ENCODE assay signal across 17 mouse cellular contexts in genomic region chr10:25499323-25500071, GRCm38 (mm10). TPM values are rescaled to one million over a fixed set of nuclear protein-coding genes. Genes with fewer than 3 reads are reported as not detected.
A peak's percentile ranks its signal among the peaks of the same experiment; 100 is the strongest.
DNase-seq lines count a peak whose midpoint lies in the region; ATAC-seq lines count a peak whose summit lies in the region.
"Had no signal": no experiment of that assay in that cellular context is flagged by ENCODE, and none has a peak within 500 bp of the region (broad histone marks: within the 10 kb centered on the region; RNA-seq: fewer than 3 reads in every experiment).

No protein-coding gene starts in this region.

- no peaks in the 10 kb centered on the region for H3K27me3 ChIP-seq in hindbrain, embryonic 11.5 days (ENCODE audit: control insufficient read depth, insufficient read depth, low read length)
- H3K27me3 ChIP-seq in hindbrain, embryonic 10.5 days (ENCODE audit: insufficient read depth, poor library complexity, severe bottlenecking), result no peaks in the 10 kb centered on the region
- no peaks in the 10 kb centered on the region for H3K27me3 ChIP-seq in midbrain, embryonic 14.5 days (ENCODE audit: control insufficient read depth, insufficient read depth, low read length)
- H3K27me3 ChIP-seq in midbrain, embryonic 15.5 days (replicated peaks), result no peaks in the 10 kb centered on the region
- H3K27me3 ChIP-seq in hindbrain, embryonic 16.5 days (replicated peaks; ENCODE audit: control insufficient read depth, insufficient read depth, low read length), result no peaks in the 10 kb centered on the region
- H3K27me3 ChIP-seq: limb, embryonic 12.5 days; midbrain, embryonic 13.5 days; stomach, embryonic 15.5 days had no signal

- no peaks in the 10 kb centered on the region for H3K9me3 ChIP-seq in hindbrain, embryonic 11.5 days (ENCODE audit: control insufficient read depth, low read length)
- H3K9me3 ChIP-seq in hindbrain, embryonic 10.5 days, result no peaks in the 10 kb centered on the region
- no peaks in the 10 kb centered on the region for H3K9me3 ChIP-seq in midbrain, embryonic 14.5 days (ENCODE audit: control insufficient read depth, low read length)
- no peaks in the 10 kb centered on the region for H3K9me3 ChIP-seq in midbrain, embryonic 15.5 days
- no peaks in the 10 kb centered on the region for H3K9me3 ChIP-seq in hindbrain, embryonic 16.5 days (ENCODE audit: control insufficient read depth, low read length)
- H3K9me3 ChIP-seq: heart, embryonic 10.5 days; limb, embryonic 12.5 days; midbrain, embryonic 13.5 days; stomach, embryonic 15.5 days had no signal

- H3K9ac ChIP-seq in hindbrain, embryonic 11.5 days (ENCODE audit: low read depth, low read length), result no peak overlapping the region
- no peak overlapping the region for H3K9ac ChIP-seq in midbrain, embryonic 14.5 days (replicated peaks; ENCODE audit: low read length)
- no peak overlapping the region for H3K9ac ChIP-seq in midbrain, embryonic 15.5 days
- no peak overlapping the region; the same call in 1 of the 2 replicates for H3K9ac ChIP-seq in hindbrain, embryonic 16.5 days (ENCODE audit: low read depth, low read length)
- H3K9ac ChIP-seq: limb, embryonic 12.5 days; midbrain, embryonic 13.5 days; stomach, embryonic 15.5 days had no signal

- no peak overlapping the region for H3K27ac ChIP-seq in hindbrain, embryonic 11.5 days (ENCODE audit: low read depth, low read length)
- H3K27ac ChIP-seq in hindbrain, embryonic 10.5 days, result no peak overlapping the region
- H3K27ac ChIP-seq in midbrain, embryonic 14.5 days (replicated peaks; ENCODE audit: low read depth, low read length), result no peak overlapping the region
- no peak overlapping the region for H3K27ac ChIP-seq in midbrain, embryonic 15.5 days
- no peak overlapping the region for H3K27ac ChIP-seq in hindbrain, embryonic 16.5 days (ENCODE audit: low read depth, low read length)
- H3K27ac ChIP-seq: heart, embryonic 10.5 days; limb, embryonic 12.5 days; midbrain, embryonic 13.5 days; stomach, embryonic 15.5 days had no signal

- no peak overlapping the region for H3K4me3 ChIP-seq in hindbrain, embryonic 11.5 days (ENCODE audit: low read depth, low read length)
- no peak overlapping the region for H3K4me3 ChIP-seq in hindbrain, embryonic 10.5 days
- no peak overlapping the region for H3K4me3 ChIP-seq in midbrain, embryonic 14.5 days (replicated peaks; ENCODE audit: low read depth, low read length)
- no peak overlapping the region for H3K4me3 ChIP-seq in midbrain, embryonic 15.5 days
- no peak overlapping the region for H3K4me3 ChIP-seq in hindbrain, embryonic 16.5 days (ENCODE audit: low read length)
- H3K4me3 ChIP-seq: erythroblast, embryonic 14.5 days; heart, embryonic 10.5 days; limb, embryonic 12.5 days; midbrain, embryonic 13.5 days; stomach, embryonic 15.5 days had no signal

- 51% methylated on average over 10 of the region's 10 CpGs for WGBS in hindbrain, embryonic 11.5 days
- 65% methylated on average over 10 of the region's 10 CpGs for WGBS in hindbrain, embryonic 10.5 days
- 63% methylated on average over 10 of the region's 10 CpGs for WGBS in midbrain, embryonic 14.5 days
- 61% methylated on average over 10 of the region's 10 CpGs for WGBS in midbrain, embryonic 15.5 days
- 46% methylated on average over 10 of the region's 10 CpGs for WGBS in hindbrain, embryonic 16.5 days

- H3K36me3 ChIP-seq in hindbrain, embryonic 11.5 days (ENCODE audit: control insufficient read depth, insufficient read depth, low read length), result no peaks in the 10 kb centered on the region
- peaks cover 9% of the 10 kb centered on the region; the same call in 1 of the 2 replicates for H3K36me3 ChIP-seq in hindbrain, embryonic 10.5 days
- H3K36me3 ChIP-seq in midbrain, embryonic 14.5 days (ENCODE audit: control insufficient read depth, insufficient read depth, low read length), result no peaks in the 10 kb centered on the region
- no peaks in the 10 kb centered on the region for H3K36me3 ChIP-seq in midbrain, embryonic 15.5 days (replicated peaks)
- H3K36me3 ChIP-seq in hindbrain, embryonic 16.5 days (ENCODE audit: control insufficient read depth, insufficient read depth, low read length), result no peaks in the 10 kb centered on the region
- H3K36me3 ChIP-seq: midbrain, embryonic 13.5 days; stomach, embryonic 15.5 days had no signal

- H3K4me2 ChIP-seq in hindbrain, embryonic 11.5 days (replicated peaks; ENCODE audit: low read depth, low read length), result no peak overlapping the region
- no peak overlapping the region for H3K4me2 ChIP-seq in midbrain, embryonic 14.5 days (ENCODE audit: low read length)
- no peak overlapping the region for H3K4me2 ChIP-seq in midbrain, embryonic 15.5 days
- H3K4me2 ChIP-seq in hindbrain, embryonic 16.5 days (ENCODE audit: low read length), result no peak overlapping the region
- H3K4me2 ChIP-seq: limb, embryonic 12.5 days; midbrain, embryonic 13.5 days; stomach, embryonic 15.5 days had no signal

- H3K4me1 ChIP-seq in hindbrain, embryonic 11.5 days (replicated peaks; ENCODE audit: control insufficient read depth, insufficient read depth, low read length), result no peaks in the 10 kb centered on the region
- H3K4me1 ChIP-seq in hindbrain, embryonic 10.5 days (replicated peaks), result no peaks in the 10 kb centered on the region
- H3K4me1 ChIP-seq in midbrain, embryonic 14.5 days (ENCODE audit: control insufficient read depth, insufficient read depth, low read length), result no peaks in the 10 kb centered on the region
- H3K4me1 ChIP-seq in midbrain, embryonic 15.5 days, result no peaks in the 10 kb centered on the region
- no peaks in the 10 kb centered on the region for H3K4me1 ChIP-seq in hindbrain, embryonic 16.5 days (ENCODE audit: control insufficient read depth, insufficient read depth, low read depth, low read length)
- H3K4me1 ChIP-seq: limb, embryonic 12.5 days; midbrain, embryonic 13.5 days; stomach, embryonic 15.5 days had no signal

- peak; percentile 7 for DNase-seq in hindbrain, embryonic 11.5 days (ENCODE audit: low spot score)
- DNase-seq in hindbrain, embryonic 10.5 days (ENCODE audit: low spot score), result no peak
- DNase-seq in midbrain, embryonic 14.5 days, result peak; percentile 35
- DNase-seq in ZHBTc4 (ENCODE audit: low read depth, low spot score), result peak; percentile 46
- no peak for DNase-seq in Muller cell, postnatal 12 days (ENCODE audit: inconsistent ontology term)
- DNase-seq: right cerebral cortex, postnatal 4 days had no signal

- no peak for ATAC-seq in hindbrain, embryonic 11.5 days (ENCODE audit: low FRiP score)
- ATAC-seq in midbrain, embryonic 14.5 days (ENCODE audit: low FRiP score, low TSS enrichment), result no peak
- no peak for ATAC-seq in midbrain, embryonic 15.5 days (replicated peaks)
- peak; percentile 72 for ATAC-seq in hindbrain, embryonic 16.5 days
- ATAC-seq: activated CD4-positive, CD25-positive, alpha-beta regulatory T cell, adult 4 months; inflammation-experienced regulatory T-cells, adult 6 months; midbrain, embryonic 13.5 days had no signal

RNA-seq across cellular contexts. Expression of gene Smlr1, which starts 36.6 kb away (rescaled TPM):
- not detected in 2 replicates for polyA plus RNA-seq in hindbrain, embryonic 11.5 days (2014; fragmentation: Nextera tagmentation; extraction: Ambion mirVana)
- polyA plus RNA-seq in hindbrain, embryonic 10.5 days (2016; fragmentation: Nextera tagmentation; extraction: Ambion mirVana), result not detected in 2 replicates
- not detected in 2 replicates for polyA plus RNA-seq in midbrain, embryonic 14.5 days (2014; fragmentation: Nextera tagmentation; extraction: Ambion mirVana)
- polyA plus RNA-seq in midbrain, embryonic 15.5 days (2015; fragmentation: Nextera tagmentation; extraction: Ambion mirVana), result not detected in 2 replicates
- polyA plus RNA-seq in hindbrain, embryonic 16.5 days (2015; fragmentation: Nextera tagmentation; extraction: Ambion mirVana), result not detected in 2 replicates
- polyA plus RNA-seq: activated CD4-positive, CD25-positive, alpha-beta regulatory T cell, adult 4 months; erythroblast, embryonic 14.5 days; heart, embryonic 10.5 days; inflammation-experienced regulatory T-cells, adult 6 months; limb, embryonic 12.5 days; lung, embryonic 16.5 days; midbrain, embryonic 13.5 days; urinary bladder, adult 2 months had no signal

Comparison
In these comparisons a context has a peak if more than half of its experiments do, and no peak if none do; other contexts are left out.
1. DNase-seq: peak in hindbrain, embryonic 11.5 days (single experiment), midbrain, embryonic 14.5 days (single experiment) and ZHBTc4 (single experiment); none in hindbrain, embryonic 10.5 days (single experiment) and Muller cell, postnatal 12 days (single experiment).